Mouse (Mus musculus) liver, postnatal 0 days (tissue): ENCODE data around the gene Aacs.

Source experiments
- CTCF ChIP-seq: sonication (generic); IDR thresholded peaks from 2 replicates; pipeline ENCODE4 v1.5.1; 2016; ENCODE audit warnings: antibody characterized with exemption, low read depth
- EP300 ChIP-seq: IDR thresholded peaks from 2 replicates; pipeline ENCODE4 v1.6.1; 2016; ENCODE audit warnings: antibody characterized with exemption, low read depth, mild to moderate bottlenecking

GRCm38 (mm10) chr5:125426343-125426742 is 49.3 kb upstream of the Aacs start:
- TF ChIP-seq EP300 (no peak), CTCF (no peak)
